Mouse (Mus musculus) CH12.LX (cell line): ENCODE results near the gene Crtc1. TPM values are rescaled to one million over a fixed set of nuclear protein-coding genes. Genes with fewer than 3 reads are reported as not detected.

Experiments
- DNase-seq: peaks from one replicate; pipeline ENCODE4 v3.0.0-alpha.2; 2013; ENCODE audit errors: extremely low read depth
- H3K27ac ChIP-seq: 2 replicates; pipeline ENCODE4 v1.5.1; 2012; ENCODE audit warnings: low read depth, mild to moderate bottlenecking, control low read depth, moderate library complexity; ENCODE audit not compliant: insufficient read depth
- H3K27me3 ChIP-seq: replicated peaks from 2 replicates; pipeline ENCODE3; 2012; ENCODE audit warnings: inconsistent platforms
- H3K36me3 ChIP-seq, 2 experiments: replicated peaks in 1 of 2; 2 replicates each; pipeline versions ENCODE3 to v1.6.1; 2012; ENCODE audit warnings: inconsistent platforms in 1 of 2, low read length in 1 of 2, mild to moderate bottlenecking in 1 of 2, mixed read lengths in 1 of 2, moderate library complexity in 1 of 2; ENCODE audit not compliant: control insufficient read depth in 1 of 2, insufficient read depth in 1 of 2
- H3K4me1 ChIP-seq, 2 experiments: 2 replicates each; pipeline ENCODE4 v1.6.1; 2012; ENCODE audit warnings: inconsistent platforms in 1 of 2, moderate library complexity in 1 of 2; ENCODE audit not compliant: insufficient read depth in 2 of 2, control insufficient read depth in 1 of 2
- H3K4me2 ChIP-seq: 2 replicates; pipeline ENCODE4 v1.6.1; 2012; ENCODE audit warnings: low read depth, mild to moderate bottlenecking, control low read depth; ENCODE audit not compliant: poor library complexity, insufficient read depth, severe bottlenecking
- H3K4me3 ChIP-seq, 3 experiments: fragments of 150-350 bp in 1 of 3; sonication (generic) in 1 of 3; replicated peaks in 1 of 3; 2 replicates each; pipeline versions ENCODE3 to v1.5.1; 2011 to 2012; ENCODE audit warnings: low read depth in 2 of 3, low read length in 2 of 3, mild to moderate bottlenecking in 2 of 3, moderate library complexity in 2 of 3, control low read depth in 1 of 3, improper control_type of control experiment in 1 of 3, inconsistent platforms in 1 of 3, mixed read lengths in 1 of 3; ENCODE audit not compliant: poor library complexity in 1 of 3
- H3K79me2 ChIP-seq: replicated peaks from 2 replicates; pipeline ENCODE4 v1.6.1; 2012; ENCODE audit warnings: mild to moderate bottlenecking, moderate library complexity; ENCODE audit not compliant: control insufficient read depth, poor library complexity, insufficient read depth, severe bottlenecking; ENCODE audit errors: extremely low read depth
- H3K9ac ChIP-seq: 2 replicates; pipeline ENCODE4 v1.6.1; 2012; ENCODE audit warnings: low read depth, mild to moderate bottlenecking, control low read depth, moderate library complexity; ENCODE audit not compliant: insufficient read depth
- H3K9me3 ChIP-seq: replicated peaks from 2 replicates; pipeline ENCODE3; 2012; ENCODE audit warnings: low read length, inconsistent platforms, mixed read lengths
- CHD2 ChIP-seq: IDR thresholded peaks from 2 replicates; pipeline ENCODE4 v1.6.1; 2011; ENCODE audit warnings: low read length, improper control_type of control experiment
- E2F4 ChIP-seq: IDR thresholded peaks from 2 replicates; pipeline ENCODE4 v1.6.1; 2011; ENCODE audit warnings: low read depth, low read length, improper control_type of control experiment; ENCODE audit not compliant: insufficient replicate concordance
- EP300 ChIP-seq: IDR thresholded peaks from 2 replicates; pipeline ENCODE4 v1.6.1; 2011; ENCODE audit warnings: low read length, improper control_type of control experiment
- ETS1 ChIP-seq: conservative IDR thresholded peaks from 2 replicates; pipeline ENCODE4 v1.6.1; 2012; ENCODE audit warnings: low read depth, mild to moderate bottlenecking, inconsistent platforms, low read length, improper control_type of control experiment, moderate library complexity
- GABPA ChIP-seq: IDR thresholded peaks from 2 replicates; pipeline ENCODE4 v1.6.1; 2012; ENCODE audit warnings: low read depth, low read length, improper control_type of control experiment, inconsistent platforms; ENCODE audit not compliant: insufficient replicate concordance
- HCFC1 ChIP-seq: IDR thresholded peaks from 2 replicates; pipeline ENCODE4 v1.6.1; 2012; ENCODE audit warnings: low read depth, mild to moderate bottlenecking, inconsistent platforms, low read length, improper control_type of control experiment
- JUN ChIP-seq: IDR thresholded peaks from 2 replicates; pipeline ENCODE4 v1.6.1; 2011; ENCODE audit warnings: low read depth, mild to moderate bottlenecking, low read length, improper control_type of control experiment, moderate library complexity; ENCODE audit not compliant: insufficient read depth
- JUND ChIP-seq: conservative IDR thresholded peaks from 2 replicates; pipeline ENCODE4 v1.6.1; 2011; ENCODE audit warnings: low read depth, low read length, improper control_type of control experiment
- MAFK ChIP-seq: IDR thresholded peaks from 2 replicates; pipeline ENCODE4 v1.6.1; 2011; ENCODE audit warnings: low read length, improper control_type of control experiment; ENCODE audit not compliant: insufficient replicate concordance
- MEF2A ChIP-seq: IDR thresholded peaks from 2 replicates; pipeline ENCODE4 v1.6.1; 2014; ENCODE audit warnings: low read depth, mild to moderate bottlenecking, inconsistent platforms, low read length, improper control_type of control experiment, borderline replicate concordance
- MYC ChIP-seq: IDR thresholded peaks from 2 replicates; pipeline ENCODE4 v1.6.1; 2011; ENCODE audit warnings: low read depth, mild to moderate bottlenecking, improper control_type of control experiment, low read length
- NELFE ChIP-seq: IDR thresholded peaks from 2 replicates; pipeline ENCODE4 v1.6.1; 2011; ENCODE audit warnings: low read depth, low read length, improper control_type of control experiment
- PAX5 ChIP-seq: IDR thresholded peaks from 2 replicates; pipeline ENCODE4 v1.6.1; 2012; ENCODE audit warnings: low read length, inconsistent platforms, mixed read lengths
- RAD21 ChIP-seq: IDR thresholded peaks from 2 replicates; pipeline ENCODE4 v1.6.1; 2011; ENCODE audit warnings: low read depth, mild to moderate bottlenecking, low read length, improper control_type of control experiment, moderate library complexity
- RCOR1 ChIP-seq: conservative IDR thresholded peaks from 2 replicates; pipeline ENCODE4 v1.6.1; 2012; ENCODE audit warnings: low read depth, mild to moderate bottlenecking, inconsistent platforms, low read length, improper control_type of control experiment
- SIN3A ChIP-seq: IDR thresholded peaks from 2 replicates; pipeline ENCODE4 v1.6.1; 2012; ENCODE audit warnings: low read length, improper control_type of control experiment, inconsistent platforms
- TCF12 ChIP-seq: IDR thresholded peaks from 2 replicates; pipeline ENCODE4 v1.6.1; 2014; ENCODE audit warnings: low read depth, mild to moderate bottlenecking, inconsistent platforms, low read length, improper control_type of control experiment
- UBTF ChIP-seq: IDR thresholded peaks from 2 replicates; pipeline ENCODE4 v1.6.1; 2012; ENCODE audit warnings: low read depth, mild to moderate bottlenecking, inconsistent platforms, low read length, improper control_type of control experiment, moderate library complexity
- USF2 ChIP-seq: conservative IDR thresholded peaks from 2 replicates; pipeline ENCODE4 v1.6.1; 2011; ENCODE audit warnings: low read depth, low read length, improper control_type of control experiment
- ZMIZ1 ChIP-seq: IDR thresholded peaks from 2 replicates; pipeline ENCODE4 v1.6.1; 2012; ENCODE audit warnings: low read depth, mild to moderate bottlenecking, inconsistent platforms, low read length, improper control_type of control experiment
- ZNF384 ChIP-seq: IDR thresholded peaks from 2 replicates; pipeline ENCODE4 v1.6.1; 2012; ENCODE audit warnings: low read depth, low read length, improper control_type of control experiment, inconsistent platforms
- dilution Hi-C: fragments of 300-500 bp; cut with MboI; formaldehyde crosslinking; loops from 2 replicates; pipeline ENCODE4 v1.14.3; 2020; ENCODE audit warnings: low sequenced_read_pairs; ENCODE audit not compliant: extremely low pct_unique_long_range_greater_than_20kb, extremely low pct_ligation_motif_present
- in situ Hi-C: fragments of 300-500 bp; cut with MboI; formaldehyde crosslinking; loops from 3 replicates; pipeline ENCODE4 v1.14.3; 2019; ENCODE audit warnings: low sequenced_read_pairs, low pct_ligation_motif_present, low pct_unique_long_range_greater_than_20kb, mixed read lengths
- polyA plus RNA-seq: library from polyadenylated mRNA; unstranded; fragments of >175 nt; gene quantifications from 2 replicates; pipeline ENCODE4 v1.2.1, GENCODE M21; 2012; ENCODE audit warnings: low read depth; ENCODE audit not compliant: insufficient read length
- total RNA-seq, 2 experiments: library from RNA; depleted of rRNA; stranded (reverse); fragments of 300-350 nt in 1 of 2; fragments of >200 nt in 1 of 2; gene quantifications; 2 replicates each; pipeline ENCODE4 v1.2.3; 2012 to 2014

Gene Crtc1
- total and polyA plus RNA-seq, 3 experiments = 2.0 to 8.6 (median 2.2) TPM

DNA sequence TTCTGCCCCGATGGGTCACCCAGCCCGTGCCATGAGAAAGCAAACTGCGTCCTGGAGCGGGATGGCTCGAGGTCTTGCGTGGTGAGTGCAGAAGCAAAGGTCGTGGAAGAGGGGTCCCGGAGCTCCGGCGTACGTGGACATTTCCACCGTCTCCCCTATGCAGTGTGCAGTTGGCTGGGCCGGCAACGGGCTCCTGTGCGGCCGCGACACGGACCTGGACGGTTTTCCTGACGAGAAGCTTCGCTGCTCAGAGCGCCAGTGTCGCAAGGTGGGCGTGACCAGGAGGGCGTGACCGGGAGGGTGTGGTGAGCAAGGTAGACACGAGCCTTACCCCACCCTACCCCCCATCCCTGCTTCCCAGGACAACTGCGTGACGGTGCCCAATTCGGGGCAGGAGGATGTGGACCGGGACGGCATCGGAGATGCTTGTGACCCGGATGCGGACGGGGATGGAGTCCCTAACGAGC, 63.1 kb downstream of the Crtc1 start:
- H3K36me3 ChIP-seq = no peaks in the 10 kb centered on the region
- H3K9ac ChIP-seq = no peak overlapping the region
- TF ChIP-seq EP300 (no peak), E2F4 (no peak), HCFC1 (no peak), UBTF (no peak), ETS1 (no peak), RAD21 (no peak), JUN (no peak), ZMIZ1 (no peak), TCF12 (no peak), PAX5 (no peak)
- no peak overlapping the region for H3K4me2 ChIP-seq
- DNase-seq = no peak
- H3K27ac ChIP-seq = no peak overlapping the region
- no peak overlapping the region for H3K4me3 ChIP-seq
- dilution Hi-C loops = no loop called here
- H3K79me2 ChIP-seq = no peaks in the 10 kb centered on the region
- peaks cover 22% of the 10 kb centered on the region for H3K9me3 ChIP-seq
- peaks cover 9% of the 10 kb centered on the region for H3K27me3 ChIP-seq
- in situ Hi-C loops = no loop called here
- H3K4me1 ChIP-seq = peaks cover 3 to 11% of the 10 kb centered on the region in 2 experiments

- no peaks in the 10 kb centered on the region for H3K36me3 ChIP-seq
- no peaks in the 10 kb centered on the region for H3K79me2 ChIP-seq
- H3K9ac ChIP-seq = no peak overlapping the region
- H3K27ac ChIP-seq = no peak overlapping the region
- in situ Hi-C loops (no loop called here), dilution Hi-C loops (no loop called here)
- H3K4me1 ChIP-seq = peaks cover 3 to 11% of the 10 kb centered on the region in 2 experiments
- no peak for DNase-seq
- H3K4me2 ChIP-seq = no peak overlapping the region
- no peak overlapping the region for H3K4me3 ChIP-seq
- H3K9me3 ChIP-seq = peaks cover 22% of the 10 kb centered on the region
- H3K27me3 ChIP-seq = peaks cover 9% of the 10 kb centered on the region
- TF ChIP-seq MEF2A (no peak), EP300 (no peak), JUN (no peak), ETS1 (no peak), JUND (no peak), TCF12 (no peak), ZNF384 (no peak), USF2 (no peak), GABPA (no peak), MAFK (no peak), CHD2 (no peak), RCOR1 (no peak), NELFE (no peak), UBTF (no peak), SIN3A (no peak), MYC (no peak)
Observed at GRCm38 (mm10) chr8:70375212-70375859, 64.0 kb downstream of the Crtc1 start.
